Mouse (Mus musculus) embryonic facial prominence, embryonic 13.5 days (tissue): ENCODE data around the gene Fam217b. TPM values are rescaled to one million over a fixed set of nuclear protein-coding genes. Genes with fewer than 3 reads are reported as not detected.

Experiments used
- ATAC-seq: fragments of 200-750 bp; cut with Nextera tagmentation; 2 replicates; pipeline ENCODE4 v1.8.0; 2017; ENCODE audit warnings: low read depth; ENCODE audit not compliant: insufficient number of reproducible peaks, insufficient read depth, low FRiP score, low TSS enrichment
- H3K27ac ChIP-seq: fragments of 300-500 bp; sonication (generic); 2 replicates; pipeline ENCODE4 v1.5.1; 2015; ENCODE audit warnings: moderate library complexity, mild to moderate bottlenecking, inconsistent platforms
- H3K27me3 ChIP-seq: fragments of 300-500 bp; sonication (generic); 2 replicates; pipeline ENCODE4 v1.6.1; 2015; ENCODE audit warnings: mild to moderate bottlenecking, inconsistent platforms
- H3K36me3 ChIP-seq: fragments of 300-500 bp; sonication (generic); 2 replicates; pipeline ENCODE4 v1.6.1; 2015; ENCODE audit warnings: mild to moderate bottlenecking, inconsistent platforms
- H3K4me1 ChIP-seq: fragments of 300-500 bp; sonication (generic); 2 replicates; pipeline ENCODE4 v1.6.1; 2015; ENCODE audit warnings: inconsistent platforms
- H3K4me2 ChIP-seq: fragments of 300-500 bp; sonication (generic); 2 replicates; pipeline ENCODE4 v1.6.1; 2015; ENCODE audit warnings: moderate library complexity, mild to moderate bottlenecking, inconsistent platforms
- H3K4me3 ChIP-seq: fragments of 300-500 bp; sonication (generic); 2 replicates; pipeline ENCODE4 v1.5.1; 2015; ENCODE audit warnings: mild to moderate bottlenecking, inconsistent platforms
- H3K9ac ChIP-seq: fragments of 300-500 bp; sonication (generic); 2 replicates; pipeline ENCODE4 v1.6.1; 2015; ENCODE audit warnings: mild to moderate bottlenecking, inconsistent platforms
- H3K9me3 ChIP-seq: fragments of 300-500 bp; sonication (generic); 2 replicates; pipeline ENCODE4 v1.6.1; 2016; ENCODE audit warnings: inconsistent platforms
- WGBS: fragments of 180-500 bp; shearing (Covaris S2); methylation state at CpG from one replicate; pipeline ENCODE4 v1.1.7; 2015; ENCODE audit warnings: mixed read lengths; 5-methylcytosine and 5-hydroxymethylcytosine counted together
- polyA plus RNA-seq: library from polyadenylated mRNA; unstranded; fragments of >200 nt; fragmentation: Nextera tagmentation; extraction: Ambion mirVana; gene quantifications from 2 replicates; pipeline ENCODE4 v1.2.1, GENCODE M21; 2015

Fam217b gene
- polyA plus RNA-seq, 1 experiment from 2014 or later = 3.1 TPM

- Histone ChIP-seq H3K4me2 (no peak overlapping the region), H3K36me3 (peaks cover 6% of the 10 kb centered on the region), H3K9ac (no peak overlapping the region), H3K27me3 (no peaks in the 10 kb centered on the region), H3K4me1 (peaks cover 27% of the 10 kb centered on the region), H3K4me3 (no peak overlapping the region), H3K9me3 (no peaks in the 10 kb centered on the region), H3K27ac (no peak overlapping the region)
- no peak for ATAC-seq
- 78% methylated on average over 9 of the region's 9 CpGs for WGBS
Measured at GRCm38 (mm10) chr2:178420576-178420975, 6.3 kb downstream of the Fam217b start.

GRCm38 (mm10) chr2:178421603-178422002 lies 7.3 kb downstream of the Fam217b start:
- Histone ChIP-seq H3K27ac (peak overlapping the region; percentile 57), H3K9me3 (no peaks in the 10 kb centered on the region), H3K4me3 (no peak overlapping the region), H3K4me2 (no peak overlapping the region), H3K9ac (no peak overlapping the region), H3K4me1 (peaks cover 27% of the 10 kb centered on the region), H3K27me3 (no peaks in the 10 kb centered on the region), H3K36me3 (peaks cover 6% of the 10 kb centered on the region)
- 37% methylated on average over 6 of the region's 6 CpGs for WGBS
- ATAC-seq = no peak

DNA sequence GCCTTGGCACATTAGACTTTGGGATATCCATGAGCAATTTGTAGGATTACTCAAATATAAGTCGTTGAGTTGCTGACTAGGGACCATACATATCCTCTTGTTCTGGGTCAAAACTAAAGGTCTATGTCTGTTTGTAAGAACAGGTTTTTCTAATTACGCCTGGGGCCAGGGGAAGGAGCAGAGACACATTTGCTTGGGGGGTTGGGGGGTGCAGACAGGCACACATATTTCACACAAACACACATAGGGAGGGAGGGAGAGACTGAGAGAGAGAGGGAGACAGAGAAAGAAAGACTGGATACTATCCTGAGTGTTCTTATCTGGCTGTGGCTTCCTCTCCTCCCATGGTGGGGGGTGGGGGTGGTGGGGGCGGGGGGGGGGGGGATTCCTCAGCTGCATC lies 7.9 kb downstream of the Fam217b start:
- H3K9me3 ChIP-seq = no peaks in the 10 kb centered on the region
- no peak overlapping the region for H3K4me2 ChIP-seq
- no peak overlapping the region for H3K27ac ChIP-seq
- H3K36me3 ChIP-seq = peaks cover 6% of the 10 kb centered on the region
- ATAC-seq = no peak
- peaks cover 4% of the 10 kb centered on the region; the same call in 1 of the 2 replicates for H3K27me3 ChIP-seq
- WGBS = 15% methylated on average over 2 of the region's 3 CpGs
- H3K9ac ChIP-seq = no peak overlapping the region
- peaks cover 27% of the 10 kb centered on the region for H3K4me1 ChIP-seq
- no peak overlapping the region for H3K4me3 ChIP-seq

- peaks cover under 1% of the 10 kb centered on the region for H3K36me3 ChIP-seq
- WGBS = 67% methylated on average over 5 of the region's 5 CpGs
- H3K9ac ChIP-seq = no peak overlapping the region
- no peaks in the 10 kb centered on the region for H3K9me3 ChIP-seq
- peaks cover 27% of the 10 kb centered on the region for H3K4me1 ChIP-seq
- H3K27me3 ChIP-seq = peaks cover 6% of the 10 kb centered on the region; the same call in 1 of the 2 replicates
- no peak for ATAC-seq
- no peak overlapping the region for H3K4me3 ChIP-seq
- no peak overlapping the region for H3K4me2 ChIP-seq
- no peak overlapping the region for H3K27ac ChIP-seq
Measured at GRCm38 (mm10) chr2:178423223-178423622, 8.9 kb downstream of the Fam217b start.

- H3K4me2 ChIP-seq = no peak overlapping the region
- WGBS = 24% methylated on average over 4 of the region's 4 CpGs
- H3K36me3 ChIP-seq = no peaks in the 10 kb centered on the region
- H3K9me3 ChIP-seq = no peaks in the 10 kb centered on the region
- no peak overlapping the region for H3K9ac ChIP-seq
- H3K27ac ChIP-seq = no peak overlapping the region
- peaks cover 25% of the 10 kb centered on the region for H3K4me1 ChIP-seq
- no peak overlapping the region for H3K4me3 ChIP-seq
- peaks cover 6% of the 10 kb centered on the region; the same call in 1 of the 2 replicates for H3K27me3 ChIP-seq
- no peak for ATAC-seq
Measured at GRCm38 (mm10) chr2:178426229-178426628, 11.9 kb downstream of the Fam217b start.

GRCm38 (mm10) chr2:178427181-178427580 lies 12.9 kb downstream of the Fam217b start:
- Histone ChIP-seq H3K4me1 (peaks cover 15% of the 10 kb centered on the region), H3K27me3 (peaks cover 6% of the 10 kb centered on the region; the same call in 1 of the 2 replicates), H3K4me3 (no peak overlapping the region), H3K27ac (no peak overlapping the region), H3K4me2 (no peak overlapping the region), H3K36me3 (no peaks in the 10 kb centered on the region), H3K9ac (no peak overlapping the region), H3K9me3 (no peaks in the 10 kb centered on the region)
- no peak for ATAC-seq
- WGBS = 88% methylated on average over 5 of the region's 5 CpGs

DNA sequence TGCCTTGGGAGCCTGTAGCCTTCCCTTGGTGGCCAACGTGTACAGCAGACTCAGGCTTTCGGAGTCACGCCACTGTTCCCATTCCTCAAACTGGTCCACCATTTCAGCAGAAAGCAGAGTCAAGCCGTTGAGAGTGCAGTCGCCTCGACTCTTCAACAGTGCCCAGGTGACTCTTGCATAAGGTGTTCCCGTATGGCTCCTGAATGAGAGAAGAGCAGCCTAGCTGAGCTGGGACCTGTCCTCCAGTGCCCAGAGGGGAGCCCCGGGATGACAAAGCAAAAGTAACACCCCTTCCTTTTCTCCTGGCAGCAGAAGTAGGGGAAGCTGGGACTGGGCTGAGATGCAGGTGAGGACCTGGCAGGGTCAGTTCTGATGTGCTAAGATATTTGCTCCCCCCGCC lies 13.9 kb downstream of the Fam217b start:
- peaks cover 6% of the 10 kb centered on the region; the same call in 1 of the 2 replicates for H3K27me3 ChIP-seq
- no peaks in the 10 kb centered on the region for H3K36me3 ChIP-seq
- H3K9ac ChIP-seq = no peak overlapping the region
- H3K4me3 ChIP-seq = no peak overlapping the region
- H3K9me3 ChIP-seq = no peaks in the 10 kb centered on the region
- H3K27ac ChIP-seq = no peak overlapping the region
- no peak for ATAC-seq
- H3K4me1 ChIP-seq = peaks cover 5% of the 10 kb centered on the region
- H3K4me2 ChIP-seq = no peak overlapping the region
- 82% methylated on average over 9 of the region's 9 CpGs for WGBS

DNA sequence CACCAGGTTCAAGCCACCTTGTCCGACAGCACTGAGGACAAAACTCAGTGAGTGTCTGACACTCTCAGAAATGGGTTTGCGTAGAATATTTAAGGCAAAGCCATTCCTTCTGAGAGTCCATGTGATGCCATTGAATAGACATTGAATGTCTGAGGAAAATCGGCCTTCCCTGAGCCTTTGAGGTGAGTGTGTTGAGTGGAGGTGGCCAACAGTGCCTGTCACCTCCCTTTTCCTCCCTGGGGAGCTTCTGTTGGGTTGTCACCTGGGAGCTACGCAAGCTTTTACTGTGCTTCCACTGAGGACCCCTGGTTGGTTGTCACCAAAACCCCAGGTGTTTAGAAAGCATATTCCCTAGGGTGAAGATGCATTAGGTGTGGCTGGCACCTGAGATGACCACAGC lies 14.4 kb downstream of the Fam217b start:
- no peak overlapping the region for H3K9ac ChIP-seq
- WGBS = 86% methylated on average over 4 of the region's 4 CpGs
- ATAC-seq = no peak
- no peak overlapping the region for H3K4me3 ChIP-seq
- no peak overlapping the region for H3K4me2 ChIP-seq
- peaks cover 6% of the 10 kb centered on the region; the same call in 1 of the 2 replicates for H3K27me3 ChIP-seq
- no peaks in the 10 kb centered on the region for H3K9me3 ChIP-seq
- H3K36me3 ChIP-seq = no peaks in the 10 kb centered on the region
- no peak overlapping the region for H3K27ac ChIP-seq
- peaks cover 3% of the 10 kb centered on the region for H3K4me1 ChIP-seq

DNA sequence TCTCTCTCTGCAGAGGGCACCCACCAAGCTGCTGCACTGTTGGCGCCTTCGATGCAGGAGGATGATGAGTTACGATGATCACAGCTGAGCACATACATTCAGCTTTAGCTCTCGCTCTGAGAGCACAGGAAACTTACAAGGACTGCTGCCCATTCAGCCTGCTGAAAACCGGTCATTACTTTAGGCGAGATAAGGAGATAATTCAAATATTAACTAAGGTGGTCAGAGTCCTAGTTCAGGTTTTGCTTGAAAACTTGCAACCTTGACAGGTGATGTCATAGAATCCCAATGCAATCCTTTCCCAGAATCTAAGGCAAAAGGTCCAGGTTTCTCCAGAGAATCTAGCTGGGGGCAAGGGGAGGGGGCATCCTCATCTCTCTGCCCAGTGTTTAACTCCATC lies 15.1 kb downstream of the Fam217b start:
- WGBS = 82% methylated on average over 6 of the region's 6 CpGs
- Histone ChIP-seq H3K9me3 (no peaks in the 10 kb centered on the region), H3K4me1 (peaks cover 8% of the 10 kb centered on the region), H3K27ac (no peak overlapping the region), H3K9ac (no peak overlapping the region), H3K27me3 (peaks cover 6% of the 10 kb centered on the region; the same call in 1 of the 2 replicates), H3K36me3 (no peaks in the 10 kb centered on the region), H3K4me3 (no peak overlapping the region), H3K4me2 (no peak overlapping the region)
- no peak for ATAC-seq

DNA sequence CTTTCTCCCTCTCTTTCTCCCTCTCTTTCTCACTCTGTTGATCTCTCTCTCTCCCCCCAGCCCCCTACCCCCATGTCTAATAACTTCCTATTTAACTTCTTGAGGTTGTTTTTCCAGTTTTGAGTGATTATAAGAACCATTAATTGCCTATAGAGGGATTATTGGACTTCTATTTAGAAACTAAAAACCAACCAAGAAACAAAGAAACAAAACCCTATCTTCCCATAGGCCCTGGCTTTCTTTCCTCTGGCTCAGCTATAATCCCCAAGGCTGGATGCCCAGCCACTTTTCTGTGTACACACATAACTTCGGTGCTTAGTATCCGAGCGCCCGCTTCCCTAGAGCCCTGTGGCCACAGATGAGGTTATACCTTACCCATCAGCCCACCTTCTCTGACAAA lies 15.9 kb downstream of the Fam217b start, which contains the start of gene Cdh26:
Gene Cdh26, plus strand, starts transcription at position 301 of the 400 bp plus-strand sequence.
- H3K4me3 ChIP-seq = no peak within 1 kb of the TSS
- H3K9ac ChIP-seq = no peak within 1 kb of the TSS
- H3K4me2 ChIP-seq = no peak within 1 kb of the TSS
- no peak for ATAC-seq
- H3K27ac ChIP-seq = no peak within 1 kb of the TSS
- WGBS = 93% methylated on average over 4 of the region's 4 CpGs
- H3K36me3 ChIP-seq = no peaks in the 10 kb centered on the region
- H3K9me3 ChIP-seq = no peaks in the 10 kb centered on the region
- H3K27me3 ChIP-seq = peaks cover 6% of the 10 kb centered on the region; the same call in 1 of the 2 replicates
- peaks cover 12% of the 10 kb centered on the region for H3K4me1 ChIP-seq

GRCm38 (mm10) chr2:178433495-178433894 lies 19.2 kb downstream of the Fam217b start:
- no peak overlapping the region for H3K9ac ChIP-seq
- no peaks in the 10 kb centered on the region for H3K9me3 ChIP-seq
- no peak overlapping the region for H3K4me3 ChIP-seq
- no peaks in the 10 kb centered on the region for H3K36me3 ChIP-seq
- ATAC-seq = no peak
- no peak overlapping the region for H3K4me2 ChIP-seq
- no peaks in the 10 kb centered on the region for H3K27me3 ChIP-seq
- H3K4me1 ChIP-seq = peaks cover 20% of the 10 kb centered on the region
- WGBS = 73% methylated on average over 2 of the region's 2 CpGs
- H3K27ac ChIP-seq = no peak overlapping the region

DNA sequence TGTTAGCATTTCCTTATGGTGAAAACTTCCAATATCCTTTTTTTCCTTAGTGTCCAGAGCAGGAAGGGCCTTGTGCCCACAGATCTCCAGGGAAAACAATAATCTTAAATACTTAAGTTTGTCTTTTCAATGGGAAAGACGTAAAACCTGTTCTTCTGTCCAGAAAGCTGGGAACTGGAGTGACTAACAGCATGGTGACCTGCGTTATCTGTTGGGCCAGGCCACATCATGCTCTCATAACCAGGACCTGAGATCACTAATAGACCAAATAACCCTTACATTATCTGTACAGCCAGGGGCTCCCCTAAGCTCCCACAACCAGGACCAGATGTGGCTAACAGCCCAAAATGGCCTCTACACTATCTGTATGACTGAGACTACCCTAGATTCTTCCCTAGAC lies 19.6 kb downstream of the Fam217b start:
- H3K9ac ChIP-seq = no peak overlapping the region
- H3K36me3 ChIP-seq = no peaks in the 10 kb centered on the region
- no peaks in the 10 kb centered on the region for H3K27me3 ChIP-seq
- H3K27ac ChIP-seq = no peak overlapping the region
- ATAC-seq = no peak
- H3K9me3 ChIP-seq = no peaks in the 10 kb centered on the region
- peaks cover 20% of the 10 kb centered on the region for H3K4me1 ChIP-seq
- H3K4me3 ChIP-seq = no peak overlapping the region
- no peak overlapping the region for H3K4me2 ChIP-seq
- 57% methylated on average over 2 of the region's 2 CpGs for WGBS
